ENCODE assay signal across 9 mouse cellular contexts in the genomic region with DNA sequence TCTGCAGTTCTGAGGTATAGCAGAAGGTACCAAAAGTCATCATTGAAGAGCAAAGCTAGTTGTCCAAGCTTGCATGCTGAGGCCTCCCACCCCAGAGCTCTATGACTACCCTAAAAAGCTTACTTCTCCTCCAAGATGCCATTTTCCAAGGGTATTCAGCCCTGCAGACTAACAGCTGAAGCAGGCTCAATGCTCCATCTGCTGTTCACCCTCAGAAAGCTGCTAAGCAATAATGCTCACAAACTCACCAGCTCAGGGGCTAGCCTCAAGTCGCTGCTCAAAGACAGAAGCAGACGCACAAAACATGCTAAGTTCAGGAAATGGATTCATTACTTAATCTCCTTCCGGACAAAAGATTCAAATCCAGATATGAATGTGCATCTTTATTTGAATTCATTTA.
A peak's percentile ranks its signal among the peaks of the same experiment; 100 is the strongest.
DNase-seq lines count a peak whose midpoint lies in the region; ATAC-seq and TF ChIP-seq lines count a peak whose summit lies in the region.
"Had no signal": no experiment of that assay in that cellular context is flagged by ENCODE, and none has a peak within 500 bp of the region (broad histone marks: within the 10 kb centered on the region; RNA-seq: fewer than 3 reads in every experiment).

No protein-coding gene starts in this region.

- ATAC-seq in limb, embryonic 14.5 days (ENCODE audit: low FRiP score, low read depth), result no peak

- no peak overlapping the region for H3K4me2 ChIP-seq in limb, embryonic 14.5 days (replicated peaks; ENCODE audit: low read depth, low read length, severe bottlenecking)

- H3K4me3 ChIP-seq in kidney, adult 2 months (ENCODE audit: insufficient read depth, low read depth, low read length), result no peak overlapping the region
- H3K4me3 ChIP-seq in limb, embryonic 14.5 days (replicated peaks; ENCODE audit: low read length), result no peak overlapping the region

- no peaks in the 10 kb centered on the region for H3K36me3 ChIP-seq in kidney, adult 2 months (ENCODE audit: control insufficient read depth, insufficient read depth, low read length)
- H3K36me3 ChIP-seq in limb, embryonic 14.5 days (ENCODE audit: control insufficient read depth, insufficient read depth, low read length), result no peaks in the 10 kb centered on the region

- H3K27ac ChIP-seq in kidney, adult 2 months (ENCODE audit: insufficient read depth, low read depth, low read length), result no peak overlapping the region
- no peak overlapping the region for H3K27ac ChIP-seq in limb, embryonic 14.5 days (replicated peaks; ENCODE audit: low read depth, low read length)

- TF ChIP-seq POLR2A in kidney, adult 2 months (IDR thresholded peaks at IDR 0.05; ENCODE audit: low read depth, low read length), result no peak
- TF ChIP-seq POLR2A in limb, embryonic 14.5 days (IDR thresholded peaks at IDR 0.05; ENCODE audit: borderline replicate concordance, extremely low read depth, insufficient read depth, insufficient read length), result no peak

- TF ChIP-seq CTCF in kidney, adult 2 months (conservative IDR thresholded peaks at IDR 0.05; ENCODE audit: insufficient read depth, insufficient read length, low read depth, low read length), result peak; percentile 42

- 69% methylated on average over 3 of the region's 3 CpGs for WGBS in kidney, adult 2 months
- 56% methylated on average over 3 of the region's 3 CpGs for WGBS in limb, embryonic 14.5 days

- no peaks in the 10 kb centered on the region for H3K27me3 ChIP-seq in kidney, adult 2 months (replicated peaks; ENCODE audit: control insufficient read depth, insufficient read depth, low read length)
- no peaks in the 10 kb centered on the region for H3K27me3 ChIP-seq in limb, embryonic 14.5 days (ENCODE audit: control insufficient read depth, insufficient read depth, low read length)

- no peak overlapping the region for H3K9ac ChIP-seq in limb, embryonic 14.5 days (ENCODE audit: low read depth, low read length, severe bottlenecking)

- DNase-seq in cerebellum, postnatal 14 days, result peak; percentile 27 to 29
- no peak for DNase-seq in cerebellum, adult 11-12 months
- DNase-seq in kidney, adult 2 months, result no peak
- no peak for DNase-seq in kidney, adult 8-10 months
- peak; percentile 5 for DNase-seq in lung, postnatal 10 days
- DNase-seq in lung, postnatal 36 days, result no peak
- peak; percentile 51 for DNase-seq in limb, embryonic 14.5 days (ENCODE audit: low spot score)
- DNase-seq in spleen, postnatal 36 days (ENCODE audit: low spot score in 2 of 2), result no peak
- DNase-seq: lung, postnatal 4 days had no signal

- no peaks in the 10 kb centered on the region for H3K9me3 ChIP-seq in limb, embryonic 14.5 days (ENCODE audit: control insufficient read depth, low read length)

- no peaks in the 10 kb centered on the region for H3K4me1 ChIP-seq in kidney, adult 2 months (ENCODE audit: control insufficient read depth, insufficient read depth, low read length)
- peaks cover 17% of the 10 kb centered on the region for H3K4me1 ChIP-seq in limb, embryonic 14.5 days (ENCODE audit: control insufficient read depth, insufficient read depth, low read length)

Comparison
In these comparisons a context has a peak if more than half of its experiments do, and no peak if none do; other contexts are left out.
1. DNase-seq: peak in cerebellum, postnatal 14 days (2 of 2), lung, postnatal 10 days (single experiment) and limb, embryonic 14.5 days (single experiment); none in cerebellum, adult 11-12 months (single experiment), kidney, adult 2 months (single experiment), kidney, adult 8-10 months (0 of 2), lung, postnatal 36 days (single experiment) and spleen, postnatal 36 days (0 of 2).